Mouse (Mus musculus) kidney, adult 2 months (tissue): ENCODE measurements around the gene Myrf. TPM values are rescaled to one million over a fixed set of nuclear protein-coding genes. Genes with fewer than 3 reads are reported as not detected.
"Not testable (repeated sequence)": the region's sequence is repeated elsewhere in the genome, so short reads cannot be mapped to it uniquely, and the experiment has no call there.

Source experiments
- DNase-seq: peaks from one replicate; pipeline ENCODE4 v3.0.0; 2021
- H3K27ac ChIP-seq: fragments of 200-500 bp; 2 replicates; pipeline ENCODE4 v1.5.1; 2012; ENCODE audit warnings: low read depth, low read length, control low read depth, inconsistent platforms; ENCODE audit not compliant: insufficient read depth
- H3K27me3 ChIP-seq: fragments of 200-500 bp; replicated peaks from 2 replicates; pipeline ENCODE4 v1.6.1; 2012; ENCODE audit warnings: mild to moderate bottlenecking, moderate library complexity, low read length, inconsistent platforms; ENCODE audit not compliant: control insufficient read depth, insufficient read depth
- H3K36me3 ChIP-seq: fragments of 200-500 bp; 2 replicates; pipeline ENCODE4 v1.6.1; 2012; ENCODE audit warnings: mild to moderate bottlenecking, moderate library complexity, low read length, inconsistent platforms; ENCODE audit not compliant: control insufficient read depth, insufficient read depth
- H3K4me1 ChIP-seq: fragments of 200-500 bp; 2 replicates; pipeline ENCODE4 v1.6.1; 2011; ENCODE audit warnings: low read length; ENCODE audit not compliant: control insufficient read depth, insufficient read depth
- H3K4me3 ChIP-seq: fragments of 200-500 bp; 2 replicates; pipeline ENCODE4 v1.5.1; 2011; ENCODE audit warnings: mild to moderate bottlenecking, low read depth, low read length, control low read depth; ENCODE audit not compliant: insufficient read depth
- CTCF ChIP-seq: fragments of 200-500 bp; conservative IDR thresholded peaks from 2 replicates; pipeline ENCODE4 v1.5.1; 2011; ENCODE audit warnings: low read depth, mild to moderate bottlenecking, control low read depth, low read length, moderate library complexity, mixed read lengths; ENCODE audit not compliant: insufficient read depth, insufficient read length
- POLR2A ChIP-seq: fragments of 200-500 bp; IDR thresholded peaks from one replicate; pipeline ENCODE4 v1.6.1; 2011; ENCODE audit warnings: low read depth, low read length, control low read depth
- WGBS: fragments of 180-500 bp; shearing (Covaris S2); methylation state at CpG from one replicate; pipeline ENCODE4 v1.1.7; 2018; 5-methylcytosine and 5-hydroxymethylcytosine counted together
- polyA plus RNA-seq: library from polyadenylated mRNA; depleted of rRNA; stranded (reverse); fragments of >200 nt; gene quantifications from 2 replicates; pipeline ENCODE4 v1.2.3, GENCODE M21; 2012

Myrf gene
- polyA plus RNA-seq, 1 experiment: 18.8 TPM

DNA sequence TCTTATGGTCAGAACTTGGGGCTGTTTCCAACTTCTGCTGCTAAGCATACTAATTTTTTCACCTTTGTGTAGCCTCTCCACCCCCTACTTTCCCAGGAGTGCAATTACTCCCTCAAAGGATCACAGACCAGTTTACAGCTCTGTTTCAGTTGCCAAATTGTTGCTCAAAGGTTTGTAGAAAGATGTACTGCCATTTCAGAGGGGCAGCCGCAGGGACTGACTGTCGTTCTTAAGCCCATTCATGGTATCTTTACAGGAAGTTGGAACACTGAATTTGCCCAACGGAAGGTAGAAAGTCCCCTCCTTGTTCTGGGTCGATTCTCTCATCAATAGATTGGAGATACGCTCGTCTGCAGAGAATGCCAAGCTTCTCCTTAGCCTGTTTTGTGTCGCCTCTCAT lies 69.2 kb downstream of the Myrf start:
- Histone ChIP-seq H3K4me3 (no peak overlapping the region), H3K27me3 (no peaks in the 10 kb centered on the region), H3K4me1 (peaks cover 7% of the 10 kb centered on the region; the same call in 1 of the 2 replicates), H3K27ac (no peak overlapping the region), H3K36me3 (no peaks in the 10 kb centered on the region)
- no peak for DNase-seq
- WGBS: 72% methylated on average over 7 of the region's 7 CpGs
- TF ChIP-seq POLR2A (no peak), CTCF (no peak)

DNA sequence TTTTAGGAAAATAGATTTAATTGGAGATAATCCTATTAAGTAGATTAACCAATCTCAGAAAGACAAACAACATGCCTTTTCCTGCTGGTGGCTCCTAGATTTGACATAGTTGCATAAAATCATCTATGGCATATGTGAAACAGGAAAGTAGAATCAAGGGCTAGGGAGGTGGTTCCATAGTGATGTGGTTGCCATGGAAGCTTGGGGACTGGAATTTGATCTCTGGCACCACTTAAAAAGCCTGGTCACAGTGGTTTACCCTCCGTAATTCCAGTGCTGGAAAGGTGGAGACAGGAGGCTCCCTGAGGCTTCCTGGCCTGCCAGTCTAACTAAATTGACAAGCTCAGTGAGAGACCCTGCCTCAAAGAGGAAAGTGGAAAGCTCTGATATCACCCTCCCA lies 70.1 kb downstream of the Myrf start:
- Histone ChIP-seq H3K27ac (no peak overlapping the region), H3K36me3 (no peaks in the 10 kb centered on the region), H3K4me3 (no peak overlapping the region), H3K27me3 (no peaks in the 10 kb centered on the region), H3K4me1 (peaks cover 7% of the 10 kb centered on the region; the same call in 1 of the 2 replicates)
- TF ChIP-seq CTCF: no peak
- TF ChIP-seq POLR2A: no peak
- 19% methylated on average over 1 of the region's 1 CpGs for WGBS
- DNase-seq: peak; percentile 36

DNA sequence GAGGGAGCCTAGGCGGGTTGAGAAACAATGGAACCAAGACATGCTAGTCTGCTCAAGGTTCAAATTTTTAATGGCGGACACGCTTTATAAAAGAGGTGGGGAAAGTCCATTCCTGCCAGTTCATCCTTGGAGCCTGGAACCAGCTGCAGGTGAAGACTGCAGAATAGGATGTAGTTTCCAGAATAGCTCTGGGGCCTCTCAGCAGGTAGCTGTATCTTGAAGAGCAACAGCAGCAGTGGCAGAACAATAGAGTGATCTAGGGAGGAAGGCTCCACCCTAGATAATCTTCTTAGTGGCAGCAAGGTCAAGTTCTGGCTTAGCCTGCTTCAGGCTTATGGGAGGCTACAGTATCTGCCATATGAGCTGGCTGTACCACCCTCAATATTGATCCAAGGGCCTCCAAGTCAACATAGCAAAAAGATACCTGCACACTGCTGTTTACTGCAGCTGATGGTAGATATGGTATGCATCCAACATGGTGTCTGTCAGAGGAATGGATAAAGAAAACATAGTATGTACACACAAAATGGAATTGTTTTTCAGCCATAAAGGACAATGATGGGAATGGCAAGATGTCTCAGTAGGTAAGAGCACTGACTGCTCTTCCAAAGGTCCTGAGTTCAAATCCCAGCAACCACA lies 70.7 kb downstream of the Myrf start:
- not testable (repeated sequence) for H3K27ac ChIP-seq, H3K4me1 ChIP-seq, H3K36me3 ChIP-seq, H3K27me3 ChIP-seq, H3K4me3 ChIP-seq, DNase-seq
- 86% methylated on average over 3 of the region's 3 CpGs for WGBS

DNA sequence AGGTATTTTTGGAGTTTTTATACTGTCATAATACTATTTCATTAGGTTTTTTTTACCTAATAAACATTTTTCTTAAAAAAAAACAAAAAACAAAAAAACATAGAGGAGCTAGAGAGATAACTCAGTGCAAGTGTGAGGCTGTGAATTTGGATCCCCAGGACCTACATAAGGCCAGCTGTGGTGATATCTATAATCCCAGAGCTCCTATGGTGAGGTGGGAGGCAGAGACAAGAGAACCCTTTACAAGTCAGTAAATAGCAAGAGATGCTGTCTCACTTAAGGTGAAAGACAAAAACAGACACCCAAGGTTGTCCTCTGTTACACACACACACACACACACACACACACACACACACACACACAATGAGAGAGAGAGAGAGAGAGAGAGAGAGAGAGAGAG lies 71.4 kb downstream of the Myrf start:
- H3K36me3 ChIP-seq: no peaks in the 10 kb centered on the region

DNA sequence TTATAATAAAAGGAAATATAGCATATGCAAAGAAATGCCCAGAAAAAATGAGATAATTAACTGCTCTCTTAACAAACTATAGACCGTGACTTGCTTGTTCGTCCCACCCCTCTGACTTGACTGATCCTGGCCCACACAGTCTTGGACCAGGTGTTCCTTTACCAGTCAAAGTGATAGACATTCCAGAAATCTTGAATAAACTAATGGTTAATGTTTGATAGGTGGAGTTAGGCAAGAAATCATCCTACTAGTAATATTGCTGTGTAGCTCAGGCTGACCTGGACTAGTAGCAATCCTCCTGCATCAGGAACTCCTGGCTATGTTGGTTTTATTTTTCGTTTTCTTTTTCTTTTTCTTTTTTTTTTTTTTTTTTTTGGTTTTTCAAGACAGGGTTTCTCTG lies 72.1 kb downstream of the Myrf start:
- Histone ChIP-seq H3K36me3 (no peaks in the 10 kb centered on the region), H3K4me1 (peaks cover 7% of the 10 kb centered on the region; the same call in 1 of the 2 replicates), H3K27ac (no peak overlapping the region), H3K27me3 (no peaks in the 10 kb centered on the region), H3K4me3 (no peak overlapping the region)
- TF ChIP-seq POLR2A (no peak), CTCF (no peak)
- DNase-seq: no peak
- WGBS: 41% methylated on average over 3 of the region's 3 CpGs

More for the DNA sequence above, 71.4 kb downstream of the Myrf start:
- no peak for TF ChIP-seq CTCF
- Histone ChIP-seq H3K4me3 (no peak overlapping the region), H3K27me3 (no peaks in the 10 kb centered on the region), H3K4me1 (peaks cover 7% of the 10 kb centered on the region; the same call in 1 of the 2 replicates), H3K27ac (no peak overlapping the region)
- DNase-seq: no peak

DNA sequence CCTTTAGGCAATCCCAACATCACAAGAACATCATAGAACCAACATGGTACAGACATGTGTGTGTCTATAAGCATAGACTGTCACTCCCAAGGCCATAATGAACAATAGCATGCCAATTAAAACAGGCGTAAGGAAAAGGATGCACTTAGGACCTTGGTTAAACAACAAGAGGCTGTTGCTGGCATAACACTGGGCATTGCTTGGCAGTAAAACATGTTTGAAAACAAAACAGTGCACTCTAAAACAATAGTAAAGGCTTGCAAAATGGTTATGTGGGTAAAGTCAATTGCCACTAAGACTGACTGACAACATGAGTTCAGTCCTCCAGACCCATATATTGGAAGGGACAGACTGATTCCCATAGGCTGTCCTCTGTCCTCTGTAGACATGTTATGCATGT lies 72.6 kb downstream of the Myrf start:
- Histone ChIP-seq H3K27ac (no peak overlapping the region), H3K27me3 (no peaks in the 10 kb centered on the region), H3K36me3 (no peaks in the 10 kb centered on the region), H3K4me3 (no peak overlapping the region), H3K4me1 (peaks cover 7% of the 10 kb centered on the region; the same call in 1 of the 2 replicates)
- TF ChIP-seq CTCF (no peak), POLR2A (no peak)
- no peak for DNase-seq
- WGBS: 75% methylated on average over 1 of the region's 1 CpGs

DNA sequence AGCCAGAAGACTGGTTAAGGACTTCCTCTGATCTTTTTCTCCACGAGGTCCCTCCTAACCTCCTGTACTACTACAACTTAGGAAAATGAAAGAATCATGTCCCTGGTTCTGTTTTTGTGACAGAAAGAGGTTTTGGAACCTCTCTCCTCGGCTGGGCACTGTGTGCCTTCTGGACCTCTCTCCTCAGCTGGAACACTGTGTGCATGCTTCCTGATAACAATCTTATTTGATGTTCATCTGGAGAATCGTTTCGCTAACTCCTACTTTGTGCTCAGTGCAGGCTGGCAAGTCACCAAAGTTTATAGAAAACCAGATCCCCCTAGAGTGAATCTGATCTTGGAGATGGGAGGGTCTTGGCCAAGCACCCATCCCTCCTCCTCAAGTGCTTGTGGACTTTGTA lies 73.4 kb downstream of the Myrf start:
- Histone ChIP-seq H3K27me3 (no peaks in the 10 kb centered on the region), H3K27ac (no peak overlapping the region), H3K4me3 (no peak overlapping the region), H3K36me3 (no peaks in the 10 kb centered on the region), H3K4me1 (peaks cover 7% of the 10 kb centered on the region; the same call in 1 of the 2 replicates)
- 59% methylated on average over 4 of the region's 4 CpGs for WGBS
- no peak for DNase-seq
- TF ChIP-seq CTCF (no peak), POLR2A (no peak)

DNA sequence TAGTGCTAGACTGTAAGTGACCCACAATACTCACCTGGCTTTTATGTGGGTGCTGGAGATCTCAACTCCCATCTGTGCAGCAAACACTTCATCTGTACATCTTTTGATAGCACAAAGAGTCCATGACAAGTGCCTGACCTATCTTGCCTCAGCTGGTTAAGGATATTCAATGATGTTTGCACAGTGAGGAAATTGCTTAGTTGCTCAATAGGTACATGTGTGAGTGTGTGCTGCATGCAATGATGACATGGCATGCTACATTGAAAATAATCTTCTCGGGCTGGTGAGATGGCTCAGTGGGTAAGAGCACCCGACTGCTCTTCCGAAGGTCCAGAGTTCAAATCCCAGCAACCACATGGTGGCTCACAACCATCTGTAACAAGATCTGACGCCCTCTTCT lies 74.6 kb downstream of the Myrf start:
- H3K27me3 ChIP-seq, H3K27ac ChIP-seq, DNase-seq, H3K36me3 ChIP-seq, H3K4me3 ChIP-seq, H3K4me1 ChIP-seq: not testable (repeated sequence)
- 75% methylated on average over 4 of the region's 4 CpGs for WGBS
